Mouse (Mus musculus) layer of hippocampus, adult 2 months (tissue): Measurements from ENCODE around the gene Ccdc124. TPM values are rescaled to one million over a fixed set of nuclear protein-coding genes. Genes with fewer than 3 reads are reported as not detected.

Experiments used
- DNase-seq, 2 experiments: peaks; one replicate each; pipeline ENCODE4 v3.0.0; 2022; ENCODE audit warnings: low spot score in 2 of 2
- H3K27ac ChIP-seq: fragments of 200-600 bp; 2 replicates; pipeline ENCODE4 v1.8.1; 2022
- H3K4me3 ChIP-seq: fragments of 200-600 bp; 2 replicates; pipeline ENCODE4 v1.8.1; 2022; ENCODE audit warnings: mild to moderate bottlenecking
- CTCF ChIP-seq: fragments of 200-600 bp; conservative IDR thresholded peaks from 2 replicates; pipeline ENCODE4 v1.8.1; 2022; ENCODE audit warnings: antibody characterized with exemption, mild to moderate bottlenecking, moderate library complexity
- total RNA-seq, 2 experiments: library from RNA; stranded (reverse); gene quantifications; 2 replicates each; pipeline ENCODE4 v1.2.3; 2021

Gene Ccdc124
- total RNA-seq, 2 experiments from 2014 or later: 82.2 to 88.9 TPM

- DNase-seq: no peak
- H3K27ac ChIP-seq: no peak overlapping the region
- TF ChIP-seq CTCF: no peak
- no peak overlapping the region for H3K4me3 ChIP-seq
Measured at GRCm38 (mm10) chr8:70892896-70893655, 19.3 kb upstream of the Ccdc124 start.

DNA sequence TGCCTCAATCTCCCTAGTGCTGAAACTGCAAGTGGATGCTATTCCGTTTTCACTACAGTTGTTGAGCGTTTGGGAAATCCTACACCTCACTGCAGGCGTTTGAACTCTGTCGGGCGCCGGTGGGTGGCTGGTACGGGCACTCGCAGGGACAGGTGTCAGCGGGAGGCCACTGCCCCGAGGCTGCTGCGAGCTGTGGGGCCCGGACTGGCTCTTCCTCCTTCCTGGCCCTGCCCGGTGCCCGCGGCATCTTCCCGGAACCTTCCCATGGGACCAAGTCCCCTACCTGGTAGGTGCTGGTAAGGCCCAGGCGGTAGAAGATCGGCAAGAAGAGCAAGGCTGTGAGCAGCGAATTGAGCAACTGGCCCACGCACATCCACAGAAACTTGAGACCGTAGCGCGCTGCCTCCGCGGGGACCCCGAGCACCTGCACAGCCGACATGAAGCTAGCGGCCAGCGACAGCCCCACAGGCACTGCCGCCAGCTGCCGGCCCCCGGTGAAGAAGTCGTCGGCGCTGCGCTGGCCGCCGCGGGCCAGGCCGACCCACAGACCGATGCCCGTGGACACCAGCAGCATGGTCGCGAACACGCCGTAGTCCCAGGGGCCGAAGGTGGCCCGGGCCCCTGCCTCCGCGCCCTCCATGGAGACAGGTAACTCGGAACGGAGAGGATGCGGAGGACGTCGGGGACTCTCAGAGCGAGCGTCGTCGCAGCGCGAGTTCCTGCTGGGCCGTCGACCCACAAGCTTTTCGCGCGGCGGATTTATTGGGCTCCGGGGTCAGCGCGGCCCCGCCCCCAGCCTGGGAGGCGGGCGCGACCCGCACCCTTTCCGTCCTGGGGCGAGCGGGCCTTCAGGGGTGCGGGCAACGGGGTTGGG is 18.5 kb upstream of the Ccdc124 start, which contains the start of gene Slc5a5:
Gene Slc5a5, minus strand, starts transcription at position 736 of the 874 bp plus-strand sequence.
- no peak for TF ChIP-seq CTCF
- H3K27ac ChIP-seq: no peak within 1 kb of the TSS
- H3K4me3 ChIP-seq: no peak within 1 kb of the TSS
- no peak for DNase-seq

GRCm38 (mm10) chr8:70891356-70891755 is 17.6 kb upstream of the Ccdc124 start:
- Histone ChIP-seq H3K4me3 (no peak overlapping the region), H3K27ac (no peak overlapping the region)
- DNase-seq: no peak
- no peak for TF ChIP-seq CTCF

DNA sequence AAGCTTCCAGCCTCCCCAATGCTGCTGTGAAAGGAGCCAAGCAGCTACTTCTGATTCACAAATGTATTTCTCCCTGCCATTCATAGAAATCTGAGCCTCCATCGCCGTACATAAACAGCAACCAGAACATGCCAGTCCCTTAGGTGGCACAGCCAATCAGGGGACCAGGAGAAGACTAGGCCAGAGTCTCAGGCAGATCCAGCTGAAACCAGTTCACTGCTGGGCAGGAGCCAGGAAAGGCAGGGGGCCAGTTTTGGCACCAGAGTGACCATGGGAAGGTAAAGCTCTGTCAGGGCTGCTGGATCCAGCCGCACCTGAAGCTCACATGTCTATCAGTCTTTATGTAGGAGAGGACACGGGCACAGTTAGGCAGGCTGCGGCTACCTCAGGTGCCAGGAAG is 16.9 kb upstream of the Ccdc124 start:
- Histone ChIP-seq H3K4me3 (no peak overlapping the region), H3K27ac (no peak overlapping the region)
- no peak for DNase-seq
- no peak for TF ChIP-seq CTCF

- DNase-seq: peak in 1 of 2 experiments; percentile 46
- Histone ChIP-seq H3K4me3 (peak overlapping the region; percentile 7; the same call in 1 of the 2 replicates), H3K27ac (no peak overlapping the region)
- TF ChIP-seq CTCF: no peak
Measured at GRCm38 (mm10) chr8:70887669-70888068, 13.9 kb upstream of the Ccdc124 start.

DNA sequence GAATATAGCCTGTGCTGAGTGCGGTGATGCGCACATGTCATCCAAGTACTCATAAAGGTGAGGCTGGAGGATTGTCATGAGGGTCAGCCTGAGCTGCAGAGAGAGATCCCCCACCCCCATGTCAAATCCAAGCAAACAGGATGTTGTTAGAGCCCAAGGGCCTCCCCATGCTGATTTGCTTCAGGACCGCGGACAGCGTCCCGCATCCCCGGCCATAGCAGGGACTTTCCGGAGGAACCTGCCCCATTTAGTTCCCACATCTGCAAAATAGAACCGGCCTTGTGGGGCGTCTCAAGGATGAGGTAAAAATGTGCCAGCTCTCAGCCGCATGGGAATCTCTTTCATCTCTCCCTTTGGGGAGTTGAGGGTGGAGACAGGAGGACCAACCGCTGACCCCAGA is 11.9 kb upstream of the Ccdc124 start:
- no peak for TF ChIP-seq CTCF
- H3K27ac ChIP-seq: no peak overlapping the region
- no peak overlapping the region for H3K4me3 ChIP-seq
- no peak for DNase-seq

- TF ChIP-seq CTCF: no peak
Measured at GRCm38 (mm10) chr8:70884683-70885082, 10.9 kb upstream of the Ccdc124 start.

DNA sequence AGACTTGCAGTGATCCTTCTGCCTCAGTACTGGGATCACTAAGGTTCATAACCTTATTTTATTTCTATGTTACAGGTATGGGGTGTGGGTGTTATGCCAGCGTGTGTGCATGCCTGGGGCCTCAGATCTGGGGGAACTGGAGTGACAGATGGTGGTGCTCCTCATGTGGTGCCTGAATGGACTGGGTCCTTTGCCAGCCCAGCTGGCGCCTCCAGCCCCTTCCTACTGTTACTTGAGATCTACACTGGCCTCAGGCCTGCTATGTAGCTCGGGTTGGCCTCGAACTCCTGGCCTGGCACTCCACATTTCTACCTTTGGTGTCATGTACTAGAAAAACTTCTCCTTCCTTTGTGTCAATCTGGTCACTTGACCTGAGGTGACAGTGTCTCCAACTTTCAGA is 10.5 kb upstream of the Ccdc124 start:
- Histone ChIP-seq H3K4me3 (no peak overlapping the region), H3K27ac (no peak overlapping the region)
- DNase-seq: no peak
- TF ChIP-seq CTCF: no peak

More at GRCm38 (mm10) chr8:70884683-70885082, 10.9 kb upstream of the Ccdc124 start:
- H3K27ac ChIP-seq: no peak overlapping the region
- DNase-seq: no peak
- H3K4me3 ChIP-seq: no peak overlapping the region

DNA sequence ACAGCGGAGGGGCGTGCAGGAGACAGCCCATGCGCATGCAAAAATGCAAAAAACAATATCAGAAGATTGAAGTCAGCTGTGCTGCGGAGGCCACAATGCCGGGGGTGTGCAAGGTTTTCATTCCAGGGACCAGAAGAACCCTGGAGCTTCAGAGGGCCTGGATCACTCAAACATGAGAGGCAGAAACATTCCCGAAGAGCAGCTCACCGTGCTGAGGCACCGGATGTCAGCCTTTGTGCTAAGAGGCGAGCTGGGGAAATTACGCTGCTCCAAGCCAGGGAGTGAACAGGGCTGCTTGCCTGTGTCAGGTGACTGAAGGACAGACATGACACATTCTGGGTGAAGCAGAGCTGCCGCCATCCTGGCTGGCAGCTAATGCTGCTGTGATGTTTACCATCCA is 6.8 kb upstream of the Ccdc124 start:
- Histone ChIP-seq H3K4me3 (no peak overlapping the region), H3K27ac (peak overlapping the region; percentile 77)
- DNase-seq: no peak
- TF ChIP-seq CTCF: no peak

DNA sequence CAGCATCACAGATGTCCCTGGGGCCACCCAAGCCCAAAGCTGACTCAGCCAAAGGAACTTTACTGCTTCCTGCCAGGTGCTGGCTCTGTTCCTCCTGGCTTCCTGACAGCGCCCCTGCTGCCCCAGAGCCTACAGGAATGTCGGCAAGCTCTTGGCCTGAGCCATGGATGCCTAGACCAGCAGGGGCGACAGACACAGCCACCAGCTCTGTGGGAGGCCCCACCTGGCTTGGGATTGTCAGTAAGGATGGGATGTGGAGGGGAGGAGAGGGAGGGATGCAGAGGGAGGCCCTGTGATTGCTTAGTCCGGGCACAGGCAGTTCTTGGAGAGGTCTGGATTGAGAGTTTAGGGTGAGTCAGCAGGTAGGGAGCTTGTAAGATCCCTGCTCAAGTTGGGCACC is 6.4 kb upstream of the Ccdc124 start:
- Histone ChIP-seq H3K4me3 (no peak overlapping the region), H3K27ac (peak overlapping the region; percentile 77)
- TF ChIP-seq CTCF: peak; percentile 15; the same call in 1 of the 2 replicates
- no peak for DNase-seq

GRCm38 (mm10) chr8:70879500-70879899 is 5.8 kb upstream of the Ccdc124 start:
- Histone ChIP-seq H3K4me3 (no peak overlapping the region), H3K27ac (peak overlapping the region; percentile 77; the same call in 1 of the 2 replicates)
- no peak for DNase-seq
- no peak for TF ChIP-seq CTCF

GRCm38 (mm10) chr8:70878178-70878577 is 4.4 kb upstream of the Ccdc124 start:
- H3K4me3 ChIP-seq: no peak overlapping the region
- DNase-seq: no peak
- no peak for TF ChIP-seq CTCF
- no peak overlapping the region for H3K27ac ChIP-seq

- no peak overlapping the region for H3K27ac ChIP-seq
- no peak for DNase-seq
- no peak overlapping the region for H3K4me3 ChIP-seq
- 0 out of 2 replicates have a peak, but pooled peaks have one; percentile 5 for TF ChIP-seq CTCF
Measured at GRCm38 (mm10) chr8:70876382-70876781, 2.6 kb upstream of the Ccdc124 start.
